Mouse (Mus musculus) megakaryocyte-erythroid progenitor cell, adult 5 weeks (primary cell): Measurements from ENCODE around the gene Ntsr1. TPM values are rescaled to one million over a fixed set of nuclear protein-coding genes. Genes with fewer than 3 reads are reported as not detected.

Experiments
- polyA plus RNA-seq: library from polyadenylated mRNA; stranded (reverse); fragments of >175 nt; gene quantifications from 2 replicates; pipeline ENCODE4 v1.2.3, GENCODE M21; 2012

Ntsr1 gene
- polyA plus RNA-seq, result not detected in 2 replicates

DNA sequence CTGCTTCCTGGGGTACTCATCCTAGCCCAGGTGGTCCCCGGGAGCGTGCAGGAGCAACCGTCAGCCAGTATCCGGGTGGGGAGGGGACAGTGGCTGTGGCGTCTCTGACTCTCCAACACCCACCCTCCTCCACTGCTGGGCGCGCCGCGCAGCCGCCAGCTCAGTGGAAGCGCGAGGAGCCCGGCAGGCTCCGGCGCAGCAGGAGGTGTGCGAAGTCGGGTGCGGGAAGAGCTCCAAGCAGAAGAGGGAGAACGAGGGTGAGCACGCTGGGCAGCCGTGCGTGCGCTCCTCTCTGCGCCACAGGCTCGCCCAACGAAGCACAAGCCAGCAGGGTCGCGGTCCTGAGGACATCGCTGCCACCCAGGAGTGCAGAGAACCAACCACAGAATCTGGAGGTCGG lies at the start of gene Ntsr1:
Gene Ntsr1 (plus strand): TSS at position 236 of the 400 bp plus-strand sequence.

DNA sequence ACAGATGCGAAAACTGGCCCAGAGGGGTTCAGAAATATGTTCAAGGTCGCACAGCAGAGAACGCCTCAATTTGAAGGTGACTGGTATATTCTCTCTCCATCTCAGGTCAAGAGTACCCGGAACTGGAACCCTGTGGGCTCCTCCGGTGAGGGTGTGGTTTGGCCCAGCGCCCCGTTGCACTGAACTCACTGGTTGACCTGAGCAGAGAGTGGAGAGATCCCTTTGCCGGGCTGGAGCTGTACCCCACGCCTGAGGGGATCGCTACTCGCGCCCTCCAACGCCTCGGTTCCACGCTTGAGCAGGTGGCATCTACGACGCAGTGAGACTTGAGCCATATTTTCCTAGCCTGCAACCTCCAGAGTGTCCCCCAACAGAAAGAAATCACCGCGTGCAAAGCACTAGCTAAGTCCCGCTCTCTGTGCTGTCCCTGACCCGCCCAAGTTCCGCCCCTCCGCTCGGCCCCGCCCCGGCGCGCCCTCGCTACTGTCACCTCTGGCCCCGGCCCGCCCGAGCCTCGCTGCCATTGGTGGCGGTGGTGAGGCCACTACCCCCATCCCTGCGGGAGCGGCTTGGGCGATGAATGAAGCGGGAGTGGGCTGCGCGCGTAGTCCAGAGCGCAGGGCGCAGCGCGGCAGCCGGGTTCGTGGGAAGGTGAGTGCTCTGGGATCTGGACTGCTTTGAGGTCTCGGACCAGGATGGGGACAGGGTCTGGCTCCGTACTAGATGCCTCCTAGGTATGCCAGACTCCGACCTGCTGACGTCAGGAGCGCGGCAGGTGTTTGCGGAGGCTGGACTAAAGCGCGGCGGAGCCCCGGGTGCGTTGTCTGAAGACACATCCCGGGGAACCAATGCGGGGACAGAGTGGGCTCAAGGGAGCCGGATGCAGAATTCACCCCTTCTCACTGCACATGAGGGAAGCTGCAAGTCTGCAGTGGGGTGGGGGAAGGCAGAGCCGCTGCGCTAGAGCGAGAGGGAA lies 43.8 kb upstream of the Ntsr1 start, which contains the start of gene Slco4a1:
Gene Slco4a1 (plus strand): TSS at position 523 of the 976 bp plus-strand sequence.

DNA sequence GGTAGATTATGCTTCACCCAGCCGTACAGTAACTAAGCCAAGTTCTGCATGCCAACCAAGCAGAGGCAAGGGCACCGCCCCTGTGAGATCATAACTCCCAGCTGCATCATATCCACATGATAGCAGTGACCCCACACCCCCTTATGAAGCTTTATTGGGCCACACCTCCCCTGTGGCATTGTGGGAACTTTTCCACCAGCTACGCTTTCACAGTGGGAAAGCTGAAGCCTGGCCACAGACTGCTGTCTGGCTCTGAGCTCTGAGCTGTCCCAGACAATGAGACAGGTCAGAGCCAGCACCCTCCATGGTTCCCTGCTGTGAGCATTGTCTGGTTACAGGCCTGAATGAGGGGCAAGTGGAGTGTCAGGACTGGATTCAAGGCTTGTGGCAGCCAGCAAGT lies 81.2 kb downstream of the Ntsr1 start, which contains the start of gene Mrgbp:
Gene Mrgbp (plus strand): TSS at position 303 of the 400 bp plus-strand sequence.

DNA sequence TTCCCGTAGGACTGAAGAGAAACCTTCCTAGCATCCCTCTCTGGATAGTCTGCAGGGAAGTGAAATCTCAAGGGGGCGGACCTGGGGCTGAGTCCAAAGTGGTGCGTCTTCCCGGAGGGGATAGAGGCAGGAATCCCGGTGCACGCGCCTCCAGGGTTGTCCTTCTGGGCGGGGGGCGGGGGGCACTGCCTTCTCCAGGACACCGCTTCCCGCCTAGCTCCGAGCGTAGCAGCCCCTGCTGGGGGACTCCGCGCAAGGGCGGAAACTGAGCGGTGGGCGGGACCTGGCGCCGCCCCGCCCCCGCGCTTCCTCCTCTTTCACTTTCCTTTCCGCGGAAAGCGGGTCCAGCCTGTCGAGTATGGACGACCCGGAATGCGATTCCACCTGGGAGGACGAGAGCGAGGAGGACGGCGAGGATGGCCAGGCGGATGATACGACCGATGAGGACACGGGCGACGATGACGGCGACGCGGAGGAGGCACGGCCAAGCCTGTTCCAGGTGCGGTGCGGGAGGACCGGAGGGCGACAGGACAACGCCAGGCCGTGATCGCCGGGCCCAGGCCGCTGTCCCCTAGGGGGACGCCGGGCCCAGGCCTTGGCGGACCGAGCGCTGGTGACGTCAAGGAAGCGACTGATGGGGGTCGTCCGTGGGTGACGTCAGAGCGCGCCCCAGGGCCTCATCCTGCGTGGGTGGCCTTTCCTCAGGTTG lies 89.5 kb downstream of the Ntsr1 start, which contains the start of gene Ogfr:
Gene Ogfr (plus strand): TSS at position 123 of the 709 bp plus-strand sequence.

Other genes starting within 250 kb of the Ntsr1 start
- gene Rps21, start 242.6 kb upstream of the Ntsr1 start, polyA plus RNA-seq, result 1,634 and 1,788 TPM in 2 replicates
- 29.0 and 34.9 TPM in 2 replicates for gene Cables2, start 226.5 kb upstream of the Ntsr1 start, polyA plus RNA-seq
- not detected in 2 replicates for gene Rbbp8nl, start 210.1 kb upstream of the Ntsr1 start, polyA plus RNA-seq
- not detected in 2 replicates for gene Gata5, start 165.3 kb upstream of the Ntsr1 start, polyA plus RNA-seq
- 23.3 and 26.7 TPM in 2 replicates for gene Slco4a1, start 43.7 kb upstream of the Ntsr1 start, polyA plus RNA-seq
- gene Mrgbp, start 81.3 kb downstream of the Ntsr1 start, polyA plus RNA-seq, result 20.8 and 25.2 TPM in 2 replicates
- gene Ogfr, start 89.3 kb downstream of the Ntsr1 start, polyA plus RNA-seq, result 134 and 158 TPM in 2 replicates
- 0.61 and 1.5 TPM in 2 replicates for gene Col9a3, start 97.8 kb downstream of the Ntsr1 start, polyA plus RNA-seq
- not detected in 2 replicates for gene Tcfl5, start 142.7 kb downstream of the Ntsr1 start, polyA plus RNA-seq
- gene Dido1, start 210.0 kb downstream of the Ntsr1 start, polyA plus RNA-seq, result 16.5 and 24.3 TPM in 2 replicates
- gene Gid8, start 210.1 kb downstream of the Ntsr1 start, polyA plus RNA-seq, result 17.7 and 21.8 TPM in 2 replicates
- 28.4 and 28.7 TPM in 2 replicates for gene Slc17a9, start 225.3 kb downstream of the Ntsr1 start, polyA plus RNA-seq